In genomic region chr17:70846111-70846644, GRCm38 (mm10) we compare ENCODE assay signal across 11 mouse cellular contexts. TPM values are rescaled to one million over a fixed set of nuclear protein-coding genes. Genes with fewer than 3 reads are reported as not detected.
DNase-seq lines count a peak whose midpoint lies in the region; ATAC-seq and TF ChIP-seq lines count a peak whose summit lies in the region.
"Had no signal": no experiment of that assay in that cellular context is flagged by ENCODE, and none has a peak within 500 bp of the region (broad histone marks: within the 10 kb centered on the region; RNA-seq: fewer than 3 reads in every experiment).

No protein-coding gene starts in this region.

- 72% methylated on average over 8 of the region's 8 CpGs for WGBS in hindbrain, embryonic 13.5 days
- WGBS in hindbrain, embryonic 14.5 days = 77% methylated on average over 8 of the region's 8 CpGs
- WGBS in kidney, embryonic 15.5 days = 48% methylated on average over 8 of the region's 8 CpGs

- peaks cover 22% of the 10 kb centered on the region for H3K27me3 ChIP-seq in hindbrain, embryonic 13.5 days
- peaks cover 34% of the 10 kb centered on the region for H3K27me3 ChIP-seq in hindbrain, embryonic 14.5 days (ENCODE audit: control insufficient read depth, insufficient read depth, low read length)
- no peaks in the 10 kb centered on the region for H3K27me3 ChIP-seq in ES-Bruce4 (ENCODE audit: control insufficient read depth, insufficient read depth, low read length, poor library complexity, severe bottlenecking)
- no peaks in the 10 kb centered on the region for H3K27me3 ChIP-seq in kidney, embryonic 15.5 days
- H3K27me3 ChIP-seq: embryonic facial prominence, embryonic 15.5 days; neural tube, embryonic 12.5 days had no signal

- peaks cover 38% of the 10 kb centered on the region for H3K4me1 ChIP-seq in hindbrain, embryonic 13.5 days (replicated peaks)
- peaks cover 19% of the 10 kb centered on the region; the same call in 1 of the 2 replicates for H3K4me1 ChIP-seq in hindbrain, embryonic 14.5 days (replicated peaks; ENCODE audit: control insufficient read depth, insufficient read depth, low read length)
- H3K4me1 ChIP-seq in ES-Bruce4 (ENCODE audit: control insufficient read depth, insufficient read depth, low read length) = peaks cover 7% of the 10 kb centered on the region
- H3K4me1 ChIP-seq in kidney, embryonic 15.5 days = peaks cover 45% of the 10 kb centered on the region

- no peak for TF ChIP-seq EP300 in ES-Bruce4 (IDR thresholded peaks at IDR 0.05; ENCODE audit: insufficient read depth, low read depth, low read length)

- no peaks in the 10 kb centered on the region for H3K9me3 ChIP-seq in hindbrain, embryonic 13.5 days
- no peaks in the 10 kb centered on the region for H3K9me3 ChIP-seq in hindbrain, embryonic 14.5 days (ENCODE audit: control insufficient read depth, low read length)
- H3K9me3 ChIP-seq in ES-Bruce4 (replicated peaks; ENCODE audit: control insufficient read depth, insufficient read depth, low read length, poor library complexity, severe bottlenecking) = no peaks in the 10 kb centered on the region
- no peaks in the 10 kb centered on the region for H3K9me3 ChIP-seq in kidney, embryonic 15.5 days (replicated peaks)
- H3K9me3 ChIP-seq: embryonic facial prominence, embryonic 15.5 days; neural tube, embryonic 12.5 days had no signal

- peak overlapping the region; percentile 24; the same call in 1 of the 2 replicates for H3K9ac ChIP-seq in hindbrain, embryonic 13.5 days
- H3K9ac ChIP-seq in hindbrain, embryonic 14.5 days = no peak overlapping the region
- no peak overlapping the region for H3K9ac ChIP-seq in ES-Bruce4 (ENCODE audit: low read depth, poor library complexity, severe bottlenecking)
- no peak overlapping the region for H3K9ac ChIP-seq in kidney, embryonic 15.5 days
- H3K9ac ChIP-seq: embryonic facial prominence, embryonic 15.5 days; neural tube, embryonic 12.5 days had no signal

- H3K4me2 ChIP-seq in hindbrain, embryonic 13.5 days = no peak overlapping the region
- H3K4me2 ChIP-seq in hindbrain, embryonic 14.5 days (replicated peaks) = no peak overlapping the region
- peak overlapping the region; percentile 94 for H3K4me2 ChIP-seq in kidney, embryonic 15.5 days

- no peak for ATAC-seq in hindbrain, embryonic 13.5 days (ENCODE audit: low FRiP score)
- no peak for ATAC-seq in hindbrain, embryonic 14.5 days (ENCODE audit: low FRiP score)
- no peak for ATAC-seq in kidney, embryonic 15.5 days (replicated peaks; ENCODE audit: low FRiP score)

- H3K27ac ChIP-seq in hindbrain, embryonic 13.5 days = no peak overlapping the region
- no peak overlapping the region for H3K27ac ChIP-seq in hindbrain, embryonic 14.5 days
- peak overlapping the region; percentile 58 for H3K27ac ChIP-seq in ES-Bruce4 (ENCODE audit: insufficient read depth, low read length)
- H3K27ac ChIP-seq in kidney, embryonic 15.5 days = peak overlapping the region; percentile 76
- H3K27ac ChIP-seq in layer of hippocampus, adult 2 months = no peak overlapping the region
- H3K27ac ChIP-seq: neural tube, embryonic 12.5 days had no signal

- DNase-seq in hindbrain, embryonic 14.5 days (ENCODE audit: low spot score) = no peak
- DNase-seq in 3T3-L1 (ENCODE audit: low read depth, low spot score) = peak; percentile 52
- no peak for DNase-seq in right cerebral cortex, postnatal 14 days
- no peak for DNase-seq in left cerebral cortex, adult 11 months (ENCODE audit: low spot score)
- DNase-seq in layer of hippocampus, adult 2 months (ENCODE audit: low spot score in 2 of 2) = no peak
- DNase-seq: cerebellum, adult 18-20 months had no signal

- no peak for TF ChIP-seq CTCF in ES-Bruce4 (IDR thresholded peaks at IDR 0.05; ENCODE audit: low read depth, low read length)
- TF ChIP-seq CTCF in layer of hippocampus, adult 2 months (conservative IDR thresholded peaks at IDR 0.05) = no peak

- TF ChIP-seq POLR2A in ES-Bruce4 (IDR thresholded peaks at IDR 0.05; ENCODE audit: insufficient read depth, low read length) = no peak

- H3K4me3 ChIP-seq in hindbrain, embryonic 13.5 days = no peak overlapping the region
- H3K4me3 ChIP-seq in hindbrain, embryonic 14.5 days (replicated peaks; ENCODE audit: low read length) = no peak overlapping the region
- no peak overlapping the region for H3K4me3 ChIP-seq in ES-Bruce4 (ENCODE audit: low read depth, low read length)
- no peak overlapping the region for H3K4me3 ChIP-seq in kidney, embryonic 15.5 days (replicated peaks)
- H3K4me3 ChIP-seq in layer of hippocampus, adult 2 months = no peak overlapping the region
- H3K4me3 ChIP-seq: neural tube, embryonic 12.5 days had no signal

- no peaks in the 10 kb centered on the region; the same call in 1 of the 2 replicates for H3K36me3 ChIP-seq in hindbrain, embryonic 13.5 days
- H3K36me3 ChIP-seq in hindbrain, embryonic 14.5 days (replicated peaks; ENCODE audit: control insufficient read depth, insufficient read depth) = no peaks in the 10 kb centered on the region; the same call in 1 of the 2 replicates
- peaks cover 43% of the 10 kb centered on the region for H3K36me3 ChIP-seq in ES-Bruce4 (ENCODE audit: control insufficient read depth, insufficient read depth, low read length, poor library complexity, severe bottlenecking)
- peaks cover 47% of the 10 kb centered on the region for H3K36me3 ChIP-seq in kidney, embryonic 15.5 days

RNA-seq across cellular contexts. Expression of gene Tgif1, which starts 7.2 kb away (rescaled TPM):
- polyA plus RNA-seq in hindbrain, embryonic 13.5 days (2015; fragmentation: Nextera tagmentation; extraction: Ambion mirVana) = 26.4 TPM in 2 replicates
- polyA plus RNA-seq in hindbrain, embryonic 14.5 days (2014; fragmentation: Nextera tagmentation; extraction: Ambion mirVana) = 11.8 and 12.0 TPM in 2 replicates
- polyA plus RNA-seq in ES-Bruce4 (2011; ENCODE audit: insufficient read depth, insufficient read length, low read depth, missing spikeins) = 218 and 227 TPM in 2 replicates
- 87.9 and 89.6 TPM in 2 replicates for polyA plus RNA-seq in kidney, embryonic 15.5 days (2015; fragmentation: Nextera tagmentation; extraction: Ambion mirVana)
- 1 to 10 TPM; 1.4 to 1.7 TPM for total RNA-seq in layer of hippocampus, adult 2 months (2021)

Comparison
In these comparisons a context has a peak if more than half of its experiments do, and no peak if none do; other contexts are left out.
1. H3K27ac ChIP-seq: peak in ES-Bruce4 (single experiment) and kidney, embryonic 15.5 days (single experiment); none in hindbrain, embryonic 13.5 days (single experiment), hindbrain, embryonic 14.5 days (single experiment) and layer of hippocampus, adult 2 months (single experiment).